Mouse (Mus musculus) CD4-positive helper T cell, adult 2 months (primary cell): ENCODE measurements around the gene Cd83.

Experiments
- DNase-seq: peaks from one replicate; pipeline ENCODE4 v3.0.0-alpha.2; 2012; ENCODE audit warnings: low read depth, missing footprints, low spot score

Gene Cd83

DNA sequence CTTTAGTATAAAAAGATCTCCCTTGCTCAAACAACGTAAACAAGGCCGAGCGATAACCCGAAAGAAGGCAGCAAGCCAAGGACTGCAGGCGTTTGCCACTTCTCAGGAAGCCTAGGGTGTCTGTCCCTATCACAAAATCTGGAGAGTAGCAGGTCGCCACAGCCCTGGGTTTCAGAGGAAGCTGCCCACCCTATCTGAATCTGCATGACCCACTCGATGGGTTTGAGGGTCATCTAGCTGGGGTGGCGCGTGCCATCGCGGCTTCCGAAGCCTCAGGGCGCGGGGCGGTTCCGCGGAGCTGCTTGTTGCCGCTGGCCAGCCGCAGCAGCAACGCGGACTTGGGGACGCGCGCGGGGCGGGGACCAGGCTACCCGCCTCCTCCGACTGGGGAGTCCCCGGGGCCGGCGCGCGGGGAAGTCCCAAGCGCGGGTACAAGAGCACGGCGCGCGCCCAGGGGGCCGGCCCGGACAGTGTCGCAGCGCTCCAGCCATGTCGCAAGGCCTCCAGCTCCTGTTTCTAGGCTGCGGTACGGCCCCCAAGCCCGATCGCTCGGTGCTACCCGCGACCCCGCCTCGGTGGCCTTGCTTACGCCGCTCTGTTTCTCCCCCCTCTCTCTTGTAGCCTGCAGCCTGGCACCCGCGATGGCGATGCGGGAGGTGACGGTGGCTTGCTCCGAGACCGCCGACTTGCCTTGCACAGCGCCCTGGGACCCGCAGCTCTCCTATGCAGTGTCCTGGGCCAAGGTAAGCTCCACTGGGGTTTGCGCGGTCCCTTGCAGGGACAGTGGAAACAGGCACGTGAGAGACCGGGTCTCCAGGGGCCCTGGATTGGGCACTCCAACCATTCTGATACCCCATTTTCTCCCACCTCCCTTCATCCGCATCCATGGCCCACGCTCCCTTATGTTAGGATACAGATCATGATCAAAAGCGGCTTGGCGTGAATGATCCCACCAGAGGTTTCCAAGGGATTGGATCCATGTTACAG, at the start of gene Cd83:
Gene Cd83 (plus strand): TSS at position 51 of the 987 bp plus-strand sequence.
- DNase-seq = peak; percentile 85

DNA sequence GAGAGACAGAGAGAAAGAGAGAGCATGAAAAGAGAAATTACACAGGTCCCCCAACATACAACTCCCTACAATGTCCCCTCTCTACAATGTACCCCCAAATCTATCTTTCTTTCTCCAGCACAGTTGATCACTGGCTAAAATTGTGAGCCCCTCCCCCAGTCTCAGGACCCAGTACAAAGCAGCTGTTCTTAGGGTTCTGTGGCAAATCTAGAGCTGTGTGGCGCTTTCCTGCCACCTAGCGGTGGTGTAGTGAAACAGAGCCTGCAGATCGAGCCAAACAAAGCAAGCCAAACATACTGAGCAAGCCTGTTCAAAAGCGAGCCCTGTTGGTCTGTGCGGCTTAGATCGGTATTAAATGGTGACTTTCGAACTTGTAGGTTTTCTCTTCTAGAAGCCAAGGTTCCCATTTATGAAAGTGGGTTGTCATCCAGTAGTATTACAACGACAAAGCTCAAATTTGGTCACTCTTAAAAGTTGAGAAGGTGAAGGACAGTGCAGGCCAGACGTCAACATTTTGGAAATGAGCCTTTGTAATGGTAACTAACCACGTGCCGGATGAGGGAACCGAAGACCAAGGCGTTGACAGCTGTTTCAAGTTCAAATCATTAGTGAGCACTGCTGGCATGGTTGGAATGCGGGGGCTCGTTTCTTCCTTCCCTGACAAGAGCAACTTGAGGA, 44.8 kb upstream of the Cd83 start:
- DNase-seq = peak; percentile 73

DNA sequence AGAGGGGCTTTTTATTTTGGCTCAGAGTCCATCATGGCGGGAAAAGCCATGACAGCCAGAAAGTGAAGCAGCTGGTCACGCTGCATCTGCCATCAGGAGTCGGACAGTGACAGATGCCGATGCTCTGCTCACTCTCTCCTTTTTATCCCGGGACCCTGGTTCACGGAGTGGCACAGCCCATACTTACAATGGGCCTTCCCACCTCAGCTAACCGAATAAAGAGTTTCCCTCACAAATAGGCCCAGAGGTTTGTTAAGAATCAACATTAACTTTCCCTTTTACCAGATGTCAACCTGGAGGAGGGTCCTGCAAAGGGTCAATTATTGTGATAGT, 44.3 kb upstream of the Cd83 start:
- DNase-seq = no peak

DNA sequence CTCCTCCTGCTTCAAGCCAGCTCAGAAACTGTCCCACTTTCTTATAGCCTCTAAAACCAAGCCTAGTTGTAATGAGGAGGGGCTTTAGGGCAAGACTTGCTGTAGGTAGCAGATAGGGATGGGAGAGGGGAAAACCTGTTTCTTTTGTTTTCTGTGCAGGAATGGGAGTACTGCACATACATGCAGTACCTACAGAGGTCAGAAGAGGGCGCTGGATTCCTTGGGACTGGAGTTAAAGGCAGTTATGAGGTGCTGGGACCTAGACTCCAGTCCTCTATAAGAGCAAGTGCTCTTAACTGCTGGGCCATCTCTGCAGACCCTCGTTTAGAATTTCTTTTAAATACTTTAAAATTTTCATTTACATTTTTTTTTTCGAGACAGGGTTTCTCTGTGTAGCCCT, 41.9 kb upstream of the Cd83 start:
- no peak for DNase-seq

DNA sequence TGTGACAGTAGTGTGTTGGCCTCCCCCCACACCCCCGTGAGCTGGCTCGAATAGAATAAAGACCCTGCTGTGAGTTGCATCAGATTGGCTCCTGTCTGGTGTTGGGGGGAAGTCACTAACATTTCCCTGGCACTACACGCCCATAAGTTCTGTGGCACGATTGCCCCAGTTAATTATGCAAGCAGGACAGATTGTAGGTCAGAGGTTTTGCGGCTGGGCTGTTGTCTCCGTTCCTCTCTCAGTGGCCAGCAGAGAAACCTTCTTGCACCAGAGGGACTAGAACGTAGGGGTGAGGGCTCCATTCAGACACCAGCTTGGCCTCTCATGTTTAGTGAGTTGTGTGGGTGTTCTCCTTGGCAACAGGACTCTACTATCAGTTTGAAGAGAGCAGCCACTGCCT, 40.3 kb upstream of the Cd83 start:
- DNase-seq = no peak

DNA sequence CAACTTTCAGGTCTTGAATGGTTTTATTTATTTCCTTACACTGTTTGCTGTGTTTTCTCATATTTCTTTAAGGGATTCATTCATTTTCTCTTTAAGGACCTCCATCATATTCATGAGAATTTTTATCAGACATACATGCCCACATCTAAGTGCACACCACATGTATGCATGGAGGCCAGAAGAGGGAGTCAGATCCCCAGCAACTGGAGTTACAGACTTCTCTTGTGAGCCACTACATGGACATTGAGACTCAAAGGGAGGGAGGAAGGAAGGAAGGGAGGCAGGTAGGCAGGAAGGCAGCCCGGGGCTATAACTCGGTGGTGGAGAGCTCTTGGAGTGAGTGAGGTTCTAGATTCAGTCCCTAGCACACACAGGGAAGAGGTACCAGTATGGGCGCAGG, 34.3 kb upstream of the Cd83 start:
- DNase-seq = peak; percentile 46

DNA sequence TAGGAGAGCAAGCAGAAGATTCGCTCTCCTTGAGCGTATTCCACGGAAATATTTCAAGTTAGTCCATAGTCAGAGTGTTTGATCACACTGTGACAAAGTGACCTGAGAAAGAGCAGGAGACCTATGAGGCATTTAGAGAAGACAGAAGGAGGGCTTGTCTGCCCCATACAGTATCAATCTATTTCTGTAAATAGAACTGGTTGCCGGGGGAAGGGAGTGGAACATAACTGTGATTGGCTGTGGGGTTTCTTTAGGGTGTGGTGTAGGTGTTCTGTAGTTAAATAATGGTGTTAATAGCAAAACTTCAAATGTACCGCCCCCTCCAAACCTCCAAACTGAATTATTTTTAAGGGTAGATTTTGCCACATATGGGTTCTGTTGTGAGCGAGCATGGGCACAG, 33.6 kb upstream of the Cd83 start:
- peak; percentile 24 for DNase-seq

DNA sequence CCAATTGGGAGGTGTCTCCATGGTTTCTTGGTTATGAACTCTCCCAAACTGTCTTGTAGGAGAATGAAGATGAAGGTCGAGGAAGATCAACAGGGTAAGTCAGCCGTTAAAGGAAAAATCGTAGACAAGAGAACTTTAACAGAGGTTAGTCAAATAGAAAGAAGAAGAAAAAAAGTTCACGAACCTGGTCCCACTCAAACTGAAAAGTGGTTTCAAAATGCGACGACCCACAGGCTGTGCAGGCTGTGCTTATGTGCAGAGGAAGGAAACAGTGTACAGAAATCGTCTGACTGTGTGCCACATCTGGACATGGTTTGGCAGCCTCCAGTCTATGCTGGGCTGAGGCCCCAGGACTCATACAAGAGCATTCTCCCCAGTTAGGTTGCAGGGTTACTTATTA, 32.2 kb upstream of the Cd83 start:
- peak; percentile 25 for DNase-seq

DNA sequence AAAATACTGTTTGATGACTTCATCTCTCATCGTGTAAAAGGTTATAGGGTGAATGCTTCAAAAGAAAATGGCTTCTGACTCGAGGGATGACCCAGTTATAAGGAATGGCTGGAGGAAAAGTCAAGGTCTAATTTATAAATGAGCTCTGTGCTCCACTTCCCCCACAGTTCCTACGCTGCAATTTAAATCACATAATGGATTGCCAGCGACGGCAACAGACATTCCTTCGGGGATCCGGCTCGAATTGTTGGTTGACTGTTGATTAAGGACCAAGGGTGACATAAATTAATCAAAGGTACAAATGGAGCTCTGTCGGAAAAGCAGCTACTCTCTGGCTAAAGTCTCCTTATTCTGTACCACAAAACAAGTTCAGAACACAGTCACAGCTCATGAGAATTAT, 30.9 kb upstream of the Cd83 start:
- DNase-seq = no peak

DNA sequence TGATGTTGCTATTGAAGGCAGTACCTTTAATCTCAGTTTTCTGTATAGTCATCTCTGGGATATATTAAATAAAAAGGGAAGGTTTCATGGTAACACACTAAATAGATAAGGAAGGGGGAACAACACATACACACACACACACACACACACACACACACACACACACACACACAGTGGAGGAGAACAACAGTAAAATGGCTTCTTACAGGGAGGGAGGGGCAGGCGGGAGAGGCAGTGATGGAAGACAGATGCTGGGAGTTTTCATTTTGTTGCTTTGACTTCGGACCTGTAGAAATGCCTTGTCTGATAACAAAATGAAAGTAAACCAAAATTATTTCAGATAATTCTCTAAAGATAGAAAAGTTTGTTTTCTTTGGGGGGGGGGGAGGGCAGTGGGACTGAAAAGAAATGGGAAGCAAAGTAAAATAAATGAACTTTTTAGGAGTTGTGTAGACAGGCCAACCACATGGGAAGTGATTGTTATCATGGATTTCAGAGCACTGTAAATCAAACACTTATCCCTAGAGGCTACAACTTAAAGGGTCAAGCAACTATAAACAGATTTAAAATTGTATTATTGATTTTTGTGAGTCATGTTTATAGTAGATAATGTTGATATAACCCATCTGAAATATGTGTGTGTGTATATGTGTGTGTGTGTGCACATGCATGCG, 30.0 kb upstream of the Cd83 start:
- no peak for DNase-seq

DNA sequence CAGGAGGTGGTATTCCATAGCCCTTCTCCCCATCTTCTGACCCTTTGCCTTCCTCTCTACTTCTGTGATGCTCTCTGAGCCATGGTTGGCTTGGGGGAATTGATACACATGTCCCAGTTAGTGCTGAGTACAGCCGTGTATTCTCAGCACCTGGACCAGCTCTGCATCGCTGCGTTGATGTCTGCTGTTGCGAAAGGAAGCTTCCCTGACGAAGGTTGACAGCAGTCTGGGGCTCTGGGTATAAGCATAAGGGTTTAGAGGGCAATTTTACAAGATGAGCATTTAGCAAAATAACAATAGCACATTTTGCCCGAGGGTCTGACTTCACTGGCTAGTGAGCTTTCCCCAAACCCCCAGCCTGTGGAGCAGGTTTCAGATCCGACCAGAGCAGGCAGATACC, 29.0 kb upstream of the Cd83 start:
- DNase-seq = no peak

DNA sequence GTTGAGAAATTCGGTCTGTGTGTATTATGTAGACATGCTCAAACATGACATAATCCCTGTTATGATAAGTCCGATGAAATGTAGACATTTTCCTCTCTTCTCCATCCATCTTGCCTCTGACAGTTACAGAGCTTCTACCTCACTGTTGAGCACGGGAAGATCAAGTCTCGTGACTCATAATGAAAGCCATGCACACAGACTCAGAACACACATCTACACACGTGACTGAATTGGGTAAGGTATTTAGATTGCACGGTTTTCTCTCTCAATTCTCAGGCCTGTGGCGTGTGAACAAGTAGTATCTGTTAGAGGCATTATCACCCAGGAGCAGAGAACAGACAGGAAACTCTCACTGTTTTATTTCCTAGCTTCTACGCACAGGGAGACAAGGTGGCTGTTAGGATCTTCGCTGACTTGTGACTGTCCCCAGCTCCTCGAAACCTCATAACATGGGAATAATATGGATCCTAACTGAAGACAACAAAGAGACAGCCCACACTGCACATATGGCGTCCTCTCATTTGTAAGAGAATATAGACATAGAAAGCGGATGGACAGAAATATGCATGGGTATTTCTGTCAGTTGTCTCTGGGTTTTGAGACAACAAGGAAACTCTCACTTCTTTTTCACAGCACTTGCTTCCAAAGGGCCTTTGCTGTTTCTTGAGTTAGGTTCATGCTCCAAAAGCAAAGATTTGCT, 23.3 kb upstream of the Cd83 start:
- peak; percentile 65 for DNase-seq

DNA sequence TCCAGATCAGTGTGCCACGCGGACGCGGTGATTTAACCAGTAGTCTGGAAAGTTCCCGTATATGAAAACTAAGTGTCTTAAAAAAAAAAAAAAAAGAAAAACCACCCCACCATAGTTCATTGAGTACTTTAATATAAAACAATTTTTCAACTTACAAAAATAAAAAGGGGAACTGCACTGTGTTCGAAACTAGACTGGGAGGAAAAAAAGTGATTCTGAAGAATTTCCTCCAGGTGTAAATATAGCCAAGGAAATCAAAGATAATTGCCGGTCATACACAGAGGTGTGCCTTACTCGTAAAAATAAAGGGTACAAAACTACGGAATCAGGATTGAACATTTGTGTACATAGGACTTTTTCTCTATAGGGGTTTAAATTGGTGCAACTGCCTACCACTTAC, 21.7 kb upstream of the Cd83 start:
- DNase-seq = no peak

DNA sequence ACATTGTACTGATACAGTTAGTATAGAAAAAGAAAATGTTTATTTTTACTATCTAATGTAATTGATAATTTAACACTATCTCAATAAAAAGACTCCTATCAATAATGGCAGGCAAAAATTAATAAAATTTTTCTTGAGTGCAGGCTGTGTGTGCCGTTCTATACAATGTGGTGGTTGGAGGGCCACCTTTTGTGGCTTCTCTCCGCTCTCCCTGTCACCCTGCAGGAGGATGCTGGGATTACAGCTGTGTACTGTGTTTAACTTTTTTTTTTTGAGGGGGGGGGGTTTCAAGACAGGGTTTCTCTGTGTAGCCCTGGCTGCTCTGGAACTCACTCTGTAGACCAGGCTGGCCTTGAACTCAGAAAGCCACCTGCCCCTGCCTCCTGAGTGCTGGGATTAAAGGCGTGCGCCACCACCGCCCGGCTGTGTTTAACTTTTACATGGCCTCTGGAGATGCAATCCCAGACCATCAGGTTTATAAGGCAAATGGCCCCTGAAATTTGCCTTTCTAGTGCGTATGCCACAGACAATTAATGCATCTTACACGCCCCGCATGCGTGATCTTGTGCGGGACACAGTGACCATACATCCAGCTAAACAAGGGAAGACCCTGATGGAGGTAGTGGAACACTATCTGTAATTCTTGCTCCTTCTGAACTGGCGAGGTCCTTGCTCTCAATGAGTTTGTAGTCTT, 21.1 kb upstream of the Cd83 start:
- DNase-seq = no peak

DNA sequence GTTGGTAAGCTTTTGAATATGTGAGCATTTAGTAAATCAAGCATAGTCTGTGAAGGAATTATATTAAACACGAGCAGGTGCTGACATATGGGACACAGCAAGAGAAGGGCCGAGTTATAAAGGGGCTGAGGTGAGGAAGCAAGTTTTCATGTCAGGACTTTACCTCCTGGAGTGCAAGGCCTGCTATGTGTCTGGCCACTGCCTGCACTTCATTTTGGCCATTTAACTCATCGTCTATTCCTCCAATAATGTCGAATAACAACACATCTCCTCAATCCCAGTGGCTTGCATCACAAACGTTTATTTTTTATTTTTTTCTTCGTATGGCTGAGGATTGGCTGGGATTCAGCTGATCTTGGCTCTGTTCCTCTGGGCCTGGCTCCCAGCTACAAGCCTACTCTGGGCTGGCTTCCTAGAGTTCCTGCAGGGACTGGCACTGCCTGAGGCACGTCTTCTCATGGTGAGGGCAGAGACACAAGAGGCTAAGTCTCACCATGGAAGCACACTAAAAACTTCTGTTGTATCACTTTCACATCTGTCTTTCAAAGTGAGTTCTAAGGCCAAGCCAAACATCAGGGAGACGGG, 20.5 kb upstream of the Cd83 start:
- DNase-seq = no peak

DNA sequence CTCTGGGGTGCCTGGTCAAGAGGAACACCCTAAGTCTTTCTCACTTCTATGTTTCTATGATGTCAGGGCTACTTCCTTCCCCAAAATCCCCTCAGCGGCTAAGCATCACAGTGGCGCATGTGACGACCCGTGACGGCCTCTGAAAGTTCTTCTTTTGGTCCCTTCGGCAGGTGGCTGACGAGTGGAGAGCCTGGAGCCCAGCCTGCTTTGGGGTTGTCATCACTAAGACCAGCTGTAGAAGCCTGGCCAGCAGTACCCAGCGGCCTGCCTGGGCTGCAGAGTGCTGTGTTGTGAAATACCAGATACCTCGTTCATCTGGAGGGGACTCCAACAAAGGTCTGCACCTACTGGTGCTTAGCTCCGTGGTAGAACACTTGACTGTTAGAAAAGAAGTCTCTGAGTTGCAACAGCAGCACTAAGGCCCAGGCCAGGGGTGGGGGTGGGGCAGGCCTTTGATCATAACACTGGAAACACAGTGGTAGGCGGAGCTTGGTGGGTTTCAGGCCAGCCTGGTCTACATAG, 19.2 kb upstream of the Cd83 start:
- DNase-seq = peak; percentile 30

DNA sequence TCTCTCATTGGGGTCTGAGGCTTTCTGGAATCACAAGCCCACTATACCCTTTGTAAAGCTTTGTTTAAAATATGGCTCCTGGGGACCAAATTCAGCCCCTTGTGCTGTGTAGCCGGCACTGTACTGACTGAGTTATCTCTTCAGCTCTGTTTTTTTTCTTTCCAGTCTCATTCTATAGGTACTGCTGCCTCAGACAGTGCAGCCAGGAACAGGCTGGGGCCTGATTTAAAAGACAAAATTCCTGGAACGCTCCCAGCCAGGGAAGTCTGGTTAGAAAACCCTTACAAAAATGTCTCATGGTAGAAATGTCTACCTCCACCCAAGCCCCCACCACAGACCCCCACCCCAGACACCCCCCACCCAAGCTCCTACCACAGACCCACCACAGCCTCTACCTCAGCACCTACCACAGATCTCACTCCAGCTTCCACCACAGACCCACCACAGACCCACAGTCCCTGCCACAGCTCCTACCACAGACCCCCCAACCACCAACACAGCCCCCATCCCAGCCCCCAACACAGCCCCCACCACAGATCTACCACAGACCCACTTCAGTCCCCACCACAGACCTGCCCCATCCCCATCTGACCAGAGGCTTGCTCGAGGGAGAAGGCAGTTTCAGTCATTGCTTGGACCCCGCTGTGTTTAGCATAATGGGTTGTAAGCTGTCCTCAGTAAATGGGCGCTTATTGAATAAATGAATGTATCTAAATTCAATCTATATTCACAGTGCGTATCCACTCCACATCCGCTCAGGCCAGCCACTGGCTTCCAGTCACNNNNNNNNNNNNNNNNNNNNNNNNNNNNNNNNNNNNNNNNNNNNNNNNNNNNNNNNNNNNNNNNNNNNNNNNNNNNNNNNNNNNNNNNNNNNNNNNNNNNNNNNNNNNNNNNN, 17.5 kb upstream of the Cd83 start:
- no peak for DNase-seq

DNA sequence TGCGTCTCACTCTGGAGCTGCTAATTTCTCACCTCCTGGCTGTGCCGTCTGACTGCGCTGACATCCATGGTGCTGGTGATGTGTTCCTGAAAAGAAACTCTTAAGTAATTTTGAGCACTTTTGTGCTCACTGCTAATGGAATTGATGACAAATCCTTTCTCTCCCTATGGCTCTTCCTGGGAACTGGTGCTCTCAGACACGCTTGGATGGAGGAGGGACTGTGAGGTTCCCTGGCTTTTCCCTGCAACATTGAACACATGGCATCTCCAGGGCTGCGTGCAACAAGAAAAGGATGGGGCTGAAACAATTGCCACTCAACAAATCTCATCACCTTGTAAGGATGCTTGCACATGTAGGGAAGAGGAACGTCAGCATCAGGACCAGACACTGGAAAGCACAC, 11.6 kb upstream of the Cd83 start:
- no peak for DNase-seq

DNA sequence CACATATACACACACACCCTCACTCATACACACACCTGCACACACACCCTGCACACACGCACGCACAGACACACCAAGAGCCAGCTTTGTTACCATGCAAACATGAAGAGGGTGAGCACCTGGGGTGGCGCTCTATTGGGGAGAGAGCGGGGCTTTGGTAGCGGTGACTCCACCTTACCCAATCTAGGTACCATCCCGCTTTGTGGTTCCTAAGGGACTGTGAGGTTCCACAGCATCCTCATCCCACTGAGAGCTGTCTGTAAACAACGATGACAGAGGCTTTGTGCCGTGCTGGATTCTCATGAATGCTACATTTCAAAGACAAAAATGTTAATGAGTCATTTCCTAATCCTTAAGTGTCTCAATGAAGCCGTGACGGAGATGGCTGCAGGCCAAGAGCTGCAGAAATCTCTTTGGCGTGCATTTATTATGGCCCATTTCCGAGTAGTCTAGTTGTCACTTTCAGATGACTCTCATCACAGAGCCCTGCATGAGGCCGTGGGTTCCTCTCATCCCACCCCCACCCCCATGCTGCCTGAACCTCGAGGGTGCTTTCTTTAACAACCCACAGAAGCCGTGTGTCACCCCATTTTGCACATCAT, 10.5 kb upstream of the Cd83 start:
- DNase-seq = peak; percentile 83
